ENCODE assay signal across 16 mouse cellular contexts in genomic region chr14:74529368-74529951, GRCm38 (mm10).
DNase-seq lines count a peak whose midpoint lies in the region; ATAC-seq and TF ChIP-seq lines count a peak whose summit lies in the region.
"Had no signal": no experiment of that assay in that cellular context is flagged by ENCODE, and none has a peak within 500 bp of the region (broad histone marks: within the 10 kb centered on the region; RNA-seq: fewer than 3 reads in every experiment).

No protein-coding gene starts in this region.

- no peaks in the 10 kb centered on the region for H3K27me3 ChIP-seq in kidney, postnatal 0 days (ENCODE audit: insufficient read depth, low read length)
- no peaks in the 10 kb centered on the region for H3K27me3 ChIP-seq in forebrain, embryonic 16.5 days (replicated peaks; ENCODE audit: control insufficient read depth, insufficient read depth, low read length)
- no peaks in the 10 kb centered on the region for H3K27me3 ChIP-seq in heart, embryonic 12.5 days (replicated peaks)
- no peaks in the 10 kb centered on the region for H3K27me3 ChIP-seq in kidney, embryonic 16.5 days (ENCODE audit: insufficient read depth, low read length)
- H3K27me3 ChIP-seq: embryonic facial prominence, embryonic 13.5 days; hindbrain, embryonic 13.5 days; liver, embryonic 13.5 days had no signal

- no peak overlapping the region for H3K9ac ChIP-seq in kidney, postnatal 0 days (ENCODE audit: low read depth, low read length)
- no peak overlapping the region for H3K9ac ChIP-seq in forebrain, embryonic 16.5 days (replicated peaks; ENCODE audit: low read depth, low read length)
- H3K9ac ChIP-seq in heart, embryonic 12.5 days: no peak overlapping the region
- H3K9ac ChIP-seq in kidney, embryonic 16.5 days (replicated peaks; ENCODE audit: low read length): no peak overlapping the region
- H3K9ac ChIP-seq: embryonic facial prominence, embryonic 13.5 days; hindbrain, embryonic 13.5 days; liver, embryonic 13.5 days had no signal

- H3K27ac ChIP-seq in kidney, postnatal 0 days: no peak overlapping the region
- H3K27ac ChIP-seq in forebrain, embryonic 16.5 days (ENCODE audit: low read length): no peak overlapping the region
- no peak overlapping the region for H3K27ac ChIP-seq in heart, embryonic 12.5 days (ENCODE audit: poor library complexity, severe bottlenecking)
- no peak overlapping the region for H3K27ac ChIP-seq in kidney, embryonic 16.5 days (ENCODE audit: low read length)
- H3K27ac ChIP-seq: embryonic facial prominence, embryonic 13.5 days; heart, adult 2 months; hindbrain, embryonic 13.5 days; liver, embryonic 13.5 days had no signal

- H3K4me2 ChIP-seq in kidney, postnatal 0 days (ENCODE audit: low read length): no peak overlapping the region
- no peak overlapping the region for H3K4me2 ChIP-seq in forebrain, embryonic 16.5 days (ENCODE audit: low read length)
- H3K4me2 ChIP-seq in heart, embryonic 12.5 days: no peak overlapping the region
- H3K4me2 ChIP-seq in kidney, embryonic 16.5 days (replicated peaks; ENCODE audit: low read depth, low read length): no peak overlapping the region
- H3K4me2 ChIP-seq: embryonic facial prominence, embryonic 13.5 days; hindbrain, embryonic 13.5 days; liver, embryonic 13.5 days had no signal

- peak; percentile 50 for DNase-seq in kidney, postnatal 0 days (ENCODE audit: low spot score)
- no peak for DNase-seq in kidney, adult 8-10 months
- DNase-seq in layer of hippocampus, adult 8-10 months (ENCODE audit: low spot score in 2 of 2): peak; percentile 27 to 53
- peak; percentile 7 for DNase-seq in right cerebral cortex, postnatal 25 days
- DNase-seq: adrenal gland, adult 8-10 months; heart, adult 2 months; kidney, adult 18-20 months; liver, embryonic 13.5 days; lung, postnatal 10 days; retina, postnatal 1 day had no signal

- no peaks in the 10 kb centered on the region for H3K36me3 ChIP-seq in kidney, postnatal 0 days (ENCODE audit: insufficient read depth, low read length)
- H3K36me3 ChIP-seq in forebrain, embryonic 16.5 days (ENCODE audit: control insufficient read depth, insufficient read depth): no peaks in the 10 kb centered on the region
- H3K36me3 ChIP-seq in heart, embryonic 12.5 days: no peaks in the 10 kb centered on the region
- no peaks in the 10 kb centered on the region for H3K36me3 ChIP-seq in kidney, embryonic 16.5 days (ENCODE audit: insufficient read depth, low read length)
- H3K36me3 ChIP-seq: embryonic facial prominence, embryonic 13.5 days; hindbrain, embryonic 13.5 days; liver, embryonic 13.5 days had no signal

- ATAC-seq in kidney, postnatal 0 days (replicated peaks; ENCODE audit: low FRiP score, low read depth): no peak
- peak; percentile 92 for ATAC-seq in forebrain, embryonic 16.5 days
- ATAC-seq in heart, embryonic 12.5 days (ENCODE audit: insufficient number of reproducible peaks, low FRiP score): no peak
- ATAC-seq in kidney, embryonic 16.5 days (ENCODE audit: low FRiP score, low TSS enrichment): no peak
- ATAC-seq: CD4-positive, CD25-positive, alpha-beta regulatory T cell, adult 4 months had no signal

- WGBS in kidney, postnatal 0 days: 56% methylated on average over 7 of the region's 7 CpGs
- WGBS in forebrain, embryonic 16.5 days: 36% methylated on average over 7 of the region's 7 CpGs
- 86% methylated on average over 7 of the region's 7 CpGs for WGBS in heart, embryonic 12.5 days
- 60% methylated on average over 7 of the region's 7 CpGs for WGBS in kidney, embryonic 16.5 days

- TF ChIP-seq CTCF in kidney, postnatal 0 days (IDR thresholded peaks at IDR 0.05; ENCODE audit: low read depth): no peak

- no peaks in the 10 kb centered on the region for H3K4me1 ChIP-seq in kidney, postnatal 0 days (replicated peaks; ENCODE audit: insufficient read depth, low read length)
- peaks cover 6% of the 10 kb centered on the region for H3K4me1 ChIP-seq in forebrain, embryonic 16.5 days (replicated peaks; ENCODE audit: control insufficient read depth, insufficient read depth, low read length)
- H3K4me1 ChIP-seq in heart, embryonic 12.5 days (replicated peaks): no peaks in the 10 kb centered on the region
- H3K4me1 ChIP-seq in kidney, embryonic 16.5 days (ENCODE audit: insufficient read depth, low read length): no peaks in the 10 kb centered on the region
- H3K4me1 ChIP-seq: embryonic facial prominence, embryonic 13.5 days; hindbrain, embryonic 13.5 days; liver, embryonic 13.5 days had no signal

- no peak overlapping the region for H3K4me3 ChIP-seq in kidney, postnatal 0 days (replicated peaks; ENCODE audit: low read depth, low read length)
- no peak overlapping the region for H3K4me3 ChIP-seq in forebrain, embryonic 16.5 days (replicated peaks; ENCODE audit: low read length)
- no peak overlapping the region for H3K4me3 ChIP-seq in heart, embryonic 12.5 days
- H3K4me3 ChIP-seq in kidney, embryonic 16.5 days (ENCODE audit: low read length): no peak overlapping the region
- H3K4me3 ChIP-seq: embryonic facial prominence, embryonic 13.5 days; heart, adult 2 months; hindbrain, embryonic 13.5 days; liver, embryonic 13.5 days had no signal

- no peaks in the 10 kb centered on the region for H3K9me3 ChIP-seq in kidney, postnatal 0 days (replicated peaks; ENCODE audit: low read length)
- H3K9me3 ChIP-seq in forebrain, embryonic 16.5 days (ENCODE audit: control insufficient read depth, low read length): no peaks in the 10 kb centered on the region
- H3K9me3 ChIP-seq in heart, embryonic 12.5 days (replicated peaks): no peaks in the 10 kb centered on the region
- H3K9me3 ChIP-seq in kidney, embryonic 16.5 days (ENCODE audit: low read length): no peaks in the 10 kb centered on the region
- H3K9me3 ChIP-seq: embryonic facial prominence, embryonic 13.5 days; hindbrain, embryonic 13.5 days; liver, embryonic 13.5 days had no signal

Comparison
In these comparisons a context has a peak if more than half of its experiments do, and no peak if none do; other contexts are left out.
1. DNase-seq: peak in kidney, postnatal 0 days (single experiment), layer of hippocampus, adult 8-10 months (2 of 2) and right cerebral cortex, postnatal 25 days (single experiment); none in kidney, adult 8-10 months (0 of 2).